Mouse (Mus musculus): ENCODE results near the gene Pafah1b2. TPM values are rescaled to one million over a fixed set of nuclear protein-coding genes. Genes with fewer than 3 reads are reported as not detected.

Gene Pafah1b2
- polyA plus RNA-seq, 1 experiment: 246 TPM

- H3K27me3 ChIP-seq (ENCODE audit: control insufficient read depth, insufficient read depth, low read length): no peaks in the 10 kb centered on the region
- TF ChIP-seq POLR2A (IDR thresholded peaks at IDR 0.05; ENCODE audit: control insufficient read depth, low read depth, low read length) (no peak), CTCF (IDR thresholded peaks at IDR 0.05; ENCODE audit: control insufficient read depth, insufficient read depth, insufficient replicate concordance, low read depth, low read length) (no peak)
- no peaks in the 10 kb centered on the region for H3K36me3 ChIP-seq (ENCODE audit: control insufficient read depth, insufficient read depth, low read length)
- H3K4me3 ChIP-seq (ENCODE audit: control insufficient read depth, low read depth, low read length): no peak overlapping the region
- H3K4me1 ChIP-seq (ENCODE audit: control insufficient read depth, insufficient read depth, low read length): no peaks in the 10 kb centered on the region
- H3K27ac ChIP-seq (ENCODE audit: control insufficient read depth, insufficient read depth, low read depth, low read length): no peak overlapping the region
These were observed 37.0 kb upstream of the Pafah1b2 start for GRCm38 (mm10) chr9:46049525-46049924.

- TF ChIP-seq POLR2A (IDR thresholded peaks at IDR 0.05; ENCODE audit: control insufficient read depth, low read depth, low read length) (no peak), CTCF (IDR thresholded peaks at IDR 0.05; ENCODE audit: control insufficient read depth, insufficient read depth, insufficient replicate concordance, low read depth, low read length) (no peak)
These were observed 34.4 kb upstream of the Pafah1b2 start for GRCm38 (mm10) chr9:46046724-46047517.

GRCm38 (mm10) chr9:46043626-46044025 lies 31.1 kb upstream of the Pafah1b2 start:
- H3K4me3 ChIP-seq (ENCODE audit: control insufficient read depth, low read depth, low read length): no peak overlapping the region
- no peak for TF ChIP-seq POLR2A (IDR thresholded peaks at IDR 0.05; ENCODE audit: control insufficient read depth, low read depth, low read length)
- no peak for TF ChIP-seq CTCF (IDR thresholded peaks at IDR 0.05; ENCODE audit: control insufficient read depth, insufficient read depth, insufficient replicate concordance, low read depth, low read length)

More at GRCm38 (mm10) chr9:46046724-46047517, 34.4 kb upstream of the Pafah1b2 start:
- Histone ChIP-seq H3K27me3 (ENCODE audit: control insufficient read depth, insufficient read depth, low read length) (no peaks in the 10 kb centered on the region), H3K36me3 (ENCODE audit: control insufficient read depth, insufficient read depth, low read length) (no peaks in the 10 kb centered on the region), H3K27ac (ENCODE audit: control insufficient read depth, insufficient read depth, low read depth, low read length) (no peak overlapping the region), H3K4me3 (ENCODE audit: control insufficient read depth, low read depth, low read length) (no peak overlapping the region), H3K4me1 (ENCODE audit: control insufficient read depth, insufficient read depth, low read length) (no peaks in the 10 kb centered on the region)

GRCm38 (mm10) chr9:46042387-46042786 lies 29.9 kb upstream of the Pafah1b2 start:
- H3K27me3 ChIP-seq (ENCODE audit: control insufficient read depth, insufficient read depth, low read length): no peaks in the 10 kb centered on the region
- no peak for TF ChIP-seq POLR2A (IDR thresholded peaks at IDR 0.05; ENCODE audit: control insufficient read depth, low read depth, low read length)
- TF ChIP-seq CTCF (IDR thresholded peaks at IDR 0.05; ENCODE audit: control insufficient read depth, insufficient read depth, insufficient replicate concordance, low read depth, low read length): no peak
- no peaks in the 10 kb centered on the region for H3K4me1 ChIP-seq (ENCODE audit: control insufficient read depth, insufficient read depth, low read length)
- no peaks in the 10 kb centered on the region; the same call in 1 of the 2 replicates for H3K36me3 ChIP-seq (ENCODE audit: control insufficient read depth, insufficient read depth, low read length)
- no peak overlapping the region for H3K27ac ChIP-seq (ENCODE audit: control insufficient read depth, insufficient read depth, low read depth, low read length)
- no peak overlapping the region for H3K4me3 ChIP-seq (ENCODE audit: control insufficient read depth, low read depth, low read length)

More at GRCm38 (mm10) chr9:46043626-46044025, 31.1 kb upstream of the Pafah1b2 start:
- Histone ChIP-seq H3K27me3 (ENCODE audit: control insufficient read depth, insufficient read depth, low read length) (no peaks in the 10 kb centered on the region), H3K36me3 (ENCODE audit: control insufficient read depth, insufficient read depth, low read length) (no peaks in the 10 kb centered on the region), H3K27ac (ENCODE audit: control insufficient read depth, insufficient read depth, low read depth, low read length) (no peak overlapping the region), H3K4me1 (ENCODE audit: control insufficient read depth, insufficient read depth, low read length) (no peaks in the 10 kb centered on the region)

GRCm38 (mm10) chr9:46041186-46041585 lies 28.7 kb upstream of the Pafah1b2 start:
- Histone ChIP-seq H3K4me1 (ENCODE audit: control insufficient read depth, insufficient read depth, low read length) (no peaks in the 10 kb centered on the region), H3K4me3 (ENCODE audit: control insufficient read depth, low read depth, low read length) (no peak overlapping the region), H3K36me3 (ENCODE audit: control insufficient read depth, insufficient read depth, low read length) (no peaks in the 10 kb centered on the region; the same call in 1 of the 2 replicates), H3K27me3 (ENCODE audit: control insufficient read depth, insufficient read depth, low read length) (no peaks in the 10 kb centered on the region), H3K27ac (ENCODE audit: control insufficient read depth, insufficient read depth, low read depth, low read length) (no peak overlapping the region)
- no peak for TF ChIP-seq CTCF (IDR thresholded peaks at IDR 0.05; ENCODE audit: control insufficient read depth, insufficient read depth, insufficient replicate concordance, low read depth, low read length)
- no peak for TF ChIP-seq POLR2A (IDR thresholded peaks at IDR 0.05; ENCODE audit: control insufficient read depth, low read depth, low read length)

- TF ChIP-seq CTCF (IDR thresholded peaks at IDR 0.05; ENCODE audit: control insufficient read depth, insufficient read depth, insufficient replicate concordance, low read depth, low read length) (no peak), POLR2A (IDR thresholded peaks at IDR 0.05; ENCODE audit: control insufficient read depth, low read depth, low read length) (no peak)
These were observed 26.3 kb upstream of the Pafah1b2 start for GRCm38 (mm10) chr9:46038786-46039185.

GRCm38 (mm10) chr9:46036881-46037280 lies 24.4 kb upstream of the Pafah1b2 start:
- H3K4me3 ChIP-seq (ENCODE audit: control insufficient read depth, low read depth, low read length): no peak overlapping the region
- no peak for TF ChIP-seq POLR2A (IDR thresholded peaks at IDR 0.05; ENCODE audit: control insufficient read depth, low read depth, low read length)
- no peak for TF ChIP-seq CTCF (IDR thresholded peaks at IDR 0.05; ENCODE audit: control insufficient read depth, insufficient read depth, insufficient replicate concordance, low read depth, low read length)
- H3K4me1 ChIP-seq (ENCODE audit: control insufficient read depth, insufficient read depth, low read length): no peaks in the 10 kb centered on the region
- H3K36me3 ChIP-seq (ENCODE audit: control insufficient read depth, insufficient read depth, low read length): no peaks in the 10 kb centered on the region; the same call in 1 of the 2 replicates
- no peaks in the 10 kb centered on the region for H3K27me3 ChIP-seq (ENCODE audit: control insufficient read depth, insufficient read depth, low read length)
- no peak overlapping the region for H3K27ac ChIP-seq (ENCODE audit: control insufficient read depth, insufficient read depth, low read depth, low read length)

More at GRCm38 (mm10) chr9:46038786-46039185, 26.3 kb upstream of the Pafah1b2 start:
- H3K4me3 ChIP-seq (ENCODE audit: control insufficient read depth, low read depth, low read length): no peak overlapping the region
- no peaks in the 10 kb centered on the region for H3K4me1 ChIP-seq (ENCODE audit: control insufficient read depth, insufficient read depth, low read length)
- H3K36me3 ChIP-seq (ENCODE audit: control insufficient read depth, insufficient read depth, low read length): no peaks in the 10 kb centered on the region; the same call in 1 of the 2 replicates
- no peaks in the 10 kb centered on the region for H3K27me3 ChIP-seq (ENCODE audit: control insufficient read depth, insufficient read depth, low read length)
- no peak overlapping the region for H3K27ac ChIP-seq (ENCODE audit: control insufficient read depth, insufficient read depth, low read depth, low read length)
